Comparison of ENCODE assay signal across 8 mouse cellular contexts in genomic region chr19:10203146-10203847, GRCm38 (mm10). TPM values are rescaled to one million over a fixed set of nuclear protein-coding genes. Genes with fewer than 3 reads are reported as not detected.
DNase-seq lines count a peak whose midpoint lies in the region; ATAC-seq and TF ChIP-seq lines count a peak whose summit lies in the region.

No protein-coding gene starts in this region.

- peak overlapping the region; percentile 88 for H3K27ac ChIP-seq in lung, embryonic 14.5 days (ENCODE audit: low read depth)
- no peak overlapping the region for H3K27ac ChIP-seq in cortical plate, adult 2 months (ENCODE audit: insufficient read depth, low read length)
- peak overlapping the region; percentile 93 for H3K27ac ChIP-seq in limb, embryonic 10.5 days
- no peak overlapping the region for H3K27ac ChIP-seq in olfactory bulb, adult 2 months (ENCODE audit: insufficient read depth, low read depth, low read length)

- H3K36me3 ChIP-seq in lung, embryonic 14.5 days (ENCODE audit: insufficient read depth): peaks cover 59% of the 10 kb centered on the region
- peaks cover 64% of the 10 kb centered on the region for H3K36me3 ChIP-seq in limb, embryonic 10.5 days

- H3K4me2 ChIP-seq in lung, embryonic 14.5 days: peak overlapping the region; percentile 91

- 1% methylated on average over 23 of the region's 23 CpGs for WGBS in lung, embryonic 14.5 days
- WGBS in limb, embryonic 10.5 days: 2% methylated on average over 23 of the region's 23 CpGs
- 1% methylated on average over 23 of the region's 23 CpGs for WGBS in olfactory bulb, adult 2 months

- H3K27me3 ChIP-seq in lung, embryonic 14.5 days (ENCODE audit: insufficient read depth, low read length): no peaks in the 10 kb centered on the region
- no peaks in the 10 kb centered on the region for H3K27me3 ChIP-seq in limb, embryonic 10.5 days (ENCODE audit: low read depth, poor library complexity, severe bottlenecking)

- TF ChIP-seq POLR2A in cortical plate, adult 2 months (IDR thresholded peaks at IDR 0.05; ENCODE audit: extremely low read depth, insufficient read depth, low read length): no peak
- no peak for TF ChIP-seq POLR2A in olfactory bulb, adult 2 months (IDR thresholded peaks at IDR 0.05; ENCODE audit: insufficient read depth, low read depth, low read length)

- TF ChIP-seq CTCF in lung, embryonic 14.5 days (IDR thresholded peaks at IDR 0.05; ENCODE audit: low read depth): no peak
- TF ChIP-seq CTCF in cortical plate, adult 2 months (IDR thresholded peaks at IDR 0.05; ENCODE audit: extremely low read depth, insufficient read depth, low read length): no peak
- no peak for TF ChIP-seq CTCF in olfactory bulb, adult 2 months (IDR thresholded peaks at IDR 0.05; ENCODE audit: insufficient read depth, low read depth, low read length)

- intact Hi-C loops in left cerebral cortex, postnatal 10 days (cut with DNase I): no loop called here

- peak; percentile 9; the same call in 1 of the 2 replicates for ATAC-seq in lung, embryonic 14.5 days (ENCODE audit: insufficient read depth)

- H3K4me3 ChIP-seq in lung, embryonic 14.5 days (ENCODE audit: low read depth, low read length): peak overlapping the region; percentile 79
- peak overlapping the region; percentile 46 for H3K4me3 ChIP-seq in cortical plate, adult 2 months (ENCODE audit: insufficient read depth, low read length)
- H3K4me3 ChIP-seq in limb, embryonic 10.5 days: peak overlapping the region; percentile 94
- peak overlapping the region; percentile 76 for H3K4me3 ChIP-seq in olfactory bulb, adult 2 months (ENCODE audit: insufficient read depth, low read depth, low read length)

- H3K9ac ChIP-seq in lung, embryonic 14.5 days: peak overlapping the region; percentile 83

- DNase-seq in lung, embryonic 14.5 days: no peak
- DNase-seq in lung, postnatal 36 days: no peak
- DNase-seq in limb, embryonic 10.5 days (ENCODE audit: low spot score): no peak
- DNase-seq in adipocyte (ENCODE audit: low spot score): no peak
- no peak for DNase-seq in left cerebral cortex, postnatal 10 days (ENCODE audit: extremely low spot score in 1 of 2, low spot score in 2 of 2)
- no peak for DNase-seq in layer of hippocampus, adult 9-10 months (ENCODE audit: low spot score)

- no peaks in the 10 kb centered on the region for H3K4me1 ChIP-seq in lung, embryonic 14.5 days (ENCODE audit: insufficient read depth)
- H3K4me1 ChIP-seq in cortical plate, adult 2 months (ENCODE audit: control insufficient read depth, insufficient read depth, low read length): peaks cover 2% of the 10 kb centered on the region; the same call in 1 of the 2 replicates
- peaks cover 16% of the 10 kb centered on the region for H3K4me1 ChIP-seq in limb, embryonic 10.5 days
- no peaks in the 10 kb centered on the region for H3K4me1 ChIP-seq in olfactory bulb, adult 2 months (ENCODE audit: control insufficient read depth, insufficient read depth, low read length)

- H3K9me3 ChIP-seq in lung, embryonic 14.5 days (ENCODE audit: low read depth, low read length): no peaks in the 10 kb centered on the region
- H3K9me3 ChIP-seq in limb, embryonic 10.5 days (replicated peaks): no peaks in the 10 kb centered on the region

RNA-seq across cellular contexts. Expression of gene Tmem258, which starts 0.5 kb away (rescaled TPM):
- polyA plus RNA-seq in lung, embryonic 14.5 days (2014; fragmentation: Nextera tagmentation; extraction: Ambion mirVana): 449 and 486 TPM in 2 replicates
- 51.0 and 60.1 TPM in 2 replicates for polyA plus RNA-seq in cortical plate, adult 2 months (2012; rRNA removed)
- 420 and 432 TPM in 2 replicates for polyA plus RNA-seq in limb, embryonic 10.5 days (2016; fragmentation: Nextera tagmentation; extraction: Ambion mirVana)
- not detected in 2 replicates for polyA plus RNA-seq in olfactory bulb, adult 2 months (2012; ENCODE audit: insufficient read depth, insufficient read length, low replicate concordance, missing spikeins)
- total RNA-seq in left cerebral cortex, postnatal 10 days (2021): 10 to 100 TPM; 90.5 TPM

RNA-seq across cellular contexts. Expression of gene Fen1, which starts 0.7 kb away (rescaled TPM):
- 113 and 114 TPM in 2 replicates for polyA plus RNA-seq in lung, embryonic 14.5 days (2014; fragmentation: Nextera tagmentation; extraction: Ambion mirVana)
- polyA plus RNA-seq in cortical plate, adult 2 months (2012; rRNA removed): 12.1 and 12.5 TPM in 2 replicates
- polyA plus RNA-seq in limb, embryonic 10.5 days (2016; fragmentation: Nextera tagmentation; extraction: Ambion mirVana): 188 and 204 TPM in 2 replicates
- not detected in 2 replicates for polyA plus RNA-seq in olfactory bulb, adult 2 months (2012; ENCODE audit: insufficient read depth, insufficient read length, low replicate concordance, missing spikeins)
- 10 to 100 TPM in 1 of 2 experiments, 1 to 10 TPM in 1; 10.0 to 10.8 TPM for total RNA-seq in left cerebral cortex, postnatal 10 days (2021)

RNA-seq across cellular contexts. Expression of gene Fads1, which starts 20.6 kb away (rescaled TPM):
- polyA plus RNA-seq in lung, embryonic 14.5 days (2014; fragmentation: Nextera tagmentation; extraction: Ambion mirVana): 112 and 117 TPM in 2 replicates
- polyA plus RNA-seq in cortical plate, adult 2 months (2012; rRNA removed): 195 and 212 TPM in 2 replicates
- 142 and 155 TPM in 2 replicates for polyA plus RNA-seq in limb, embryonic 10.5 days (2016; fragmentation: Nextera tagmentation; extraction: Ambion mirVana)
- not detected in 2 replicates for polyA plus RNA-seq in olfactory bulb, adult 2 months (2012; ENCODE audit: insufficient read depth, insufficient read length, low replicate concordance, missing spikeins)
- 100 to 1,000 TPM; 157 to 167 TPM for total RNA-seq in left cerebral cortex, postnatal 10 days (2021)

RNA-seq across cellular contexts. Expression of gene Myrf, which starts 37.3 kb away (rescaled TPM):
- 14.1 TPM in 2 replicates for polyA plus RNA-seq in lung, embryonic 14.5 days (2014; fragmentation: Nextera tagmentation; extraction: Ambion mirVana)
- 21.0 and 26.4 TPM in 2 replicates for polyA plus RNA-seq in cortical plate, adult 2 months (2012; rRNA removed)
- 6.8 and 8.4 TPM in 2 replicates for polyA plus RNA-seq in limb, embryonic 10.5 days (2016; fragmentation: Nextera tagmentation; extraction: Ambion mirVana)
- not detected in 2 replicates for polyA plus RNA-seq in olfactory bulb, adult 2 months (2012; ENCODE audit: insufficient read depth, insufficient read length, low replicate concordance, missing spikeins)
- 1 to 10 TPM; 5.9 to 6.6 TPM for total RNA-seq in left cerebral cortex, postnatal 10 days (2021)

Comparison
In these comparisons a context has a peak if more than half of its experiments do, and no peak if none do; other contexts are left out.
1. H3K27ac ChIP-seq: peak in lung, embryonic 14.5 days (single experiment) and limb, embryonic 10.5 days (single experiment); none in cortical plate, adult 2 months (single experiment) and olfactory bulb, adult 2 months (single experiment).
2. RNA of gene Fen1, which starts 0.7 kb away (polyA plus RNA-seq): 188 to 204 TPM in limb, embryonic 10.5 days, 113 to 114 TPM in lung, embryonic 14.5 days and 12.1 to 12.5 TPM in cortical plate, adult 2 months; not detected in olfactory bulb, adult 2 months; every median in the first group is over 10 times any median in the second.
3. RNA of gene Fads1, which starts 20.6 kb away (polyA plus RNA-seq): 195 to 212 TPM in cortical plate, adult 2 months, 142 to 155 TPM in limb, embryonic 10.5 days and 112 to 117 TPM in lung, embryonic 14.5 days; not detected in olfactory bulb, adult 2 months; every median in the first group is over 100 times any median in the second.
4. Peak in every context shown above with its lines, with median percentiles within 50 percentile points of each other: H3K4me3 ChIP-seq.